Mouse (Mus musculus) ES-Bruce4 (cell line): ENCODE measurements around the gene C130074G19Rik.

Experiments used
- CTCF ChIP-seq: IDR thresholded peaks from one replicate; pipeline ENCODE4 v1.8.1; 2011; ENCODE audit warnings: low read depth, low read length
- EP300 ChIP-seq: IDR thresholded peaks from 2 replicates; pipeline ENCODE4 v1.6.1; 2011; ENCODE audit warnings: low read depth, low read length; ENCODE audit not compliant: insufficient read depth
- POLR2A ChIP-seq: IDR thresholded peaks from one replicate; pipeline ENCODE4 v1.8.1; 2011; ENCODE audit warnings: low read length; ENCODE audit not compliant: insufficient read depth

DNA sequence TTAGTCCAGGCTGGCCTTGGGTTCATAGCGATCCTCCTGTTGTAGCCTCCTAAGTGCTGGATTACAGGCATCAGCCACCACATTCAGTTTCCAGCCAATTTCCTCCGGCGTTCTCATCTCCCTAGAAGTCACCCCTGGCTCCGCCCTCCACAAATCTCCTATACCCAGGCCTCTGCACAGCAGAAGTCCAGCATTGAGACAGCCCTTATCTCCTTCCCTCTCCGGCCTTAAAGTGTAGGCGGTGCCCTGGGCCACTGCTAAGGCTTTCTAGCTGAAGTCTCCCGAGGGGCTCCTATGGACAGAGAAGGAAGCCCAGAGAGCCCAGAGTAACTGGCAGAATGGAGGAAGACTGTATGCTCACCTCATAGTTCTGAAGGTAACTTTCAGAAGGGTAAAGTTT lies 49.5 kb downstream of the C130074G19Rik start:
- TF ChIP-seq CTCF (no peak), EP300 (no peak), POLR2A (no peak)
